Mouse (Mus musculus) granulocyte monocyte progenitor cell, adult 5-6 weeks (primary cell): ENCODE results near the gene Capza1. TPM values are rescaled to one million over a fixed set of nuclear protein-coding genes. Genes with fewer than 3 reads are reported as not detected.
"Not testable (repeated sequence)": the region's sequence is repeated elsewhere in the genome, so short reads cannot be mapped to it uniquely, and the experiment has no call there.

Experiments used
- ATAC-seq: replicated peaks from 2 replicates; pipeline ENCODE4 v1.8.0; 2016; ENCODE audit warnings: mild to moderate bottlenecking, moderate TSS enrichment, inconsistent platforms; ENCODE audit not compliant: poor library complexity, severe bottlenecking
- total RNA-seq, 2 experiments: library from RNA; stranded (forward) in 1 of 2; stranded (reverse) in 1 of 2; fragments of 200-712, 200-1000 nt in 1 of 2; fragments of >200 nt in 1 of 2; fragmentation: Nextera tagmentation in 1 of 2; gene quantifications; 2 replicates each; pipeline ENCODE4 v1.2.3; 2014 to 2017

The Capza1 gene
- total RNA-seq, 2 experiments from 2014 or later = 247 to 262 TPM

- peak; percentile 76 for ATAC-seq
These were observed 46.1 kb downstream of the Capza1 start, which contains the start of gene Mov10 for GRCm38 (mm10) chr3:104817991-104818748. Gene Mov10, minus strand, starts transcription at chr3:104818563.

GRCm38 (mm10) chr3:104817481-104817990 is 46.8 kb downstream of the Capza1 start:
- ATAC-seq = peak; percentile 39

GRCm38 (mm10) chr3:104816130-104816529 is 48.2 kb downstream of the Capza1 start:
- ATAC-seq = no peak

- ATAC-seq = no peak
These were observed 49.0 kb downstream of the Capza1 start for GRCm38 (mm10) chr3:104815346-104815745.

- ATAC-seq = no peak
These were observed 49.6 kb downstream of the Capza1 start for GRCm38 (mm10) chr3:104814746-104815145.

GRCm38 (mm10) chr3:104813227-104813626 is 51.1 kb downstream of the Capza1 start:
- ATAC-seq = not testable (repeated sequence)

GRCm38 (mm10) chr3:104812254-104812653 is 52.1 kb downstream of the Capza1 start:
- peak; percentile 58 for ATAC-seq

GRCm38 (mm10) chr3:104811752-104812151 is 52.6 kb downstream of the Capza1 start:
- ATAC-seq = no peak

GRCm38 (mm10) chr3:104805539-104805938 is 58.8 kb downstream of the Capza1 start:
- ATAC-seq = no peak

GRCm38 (mm10) chr3:104804312-104804711 is 60.0 kb downstream of the Capza1 start:
- no peak for ATAC-seq

- no peak for ATAC-seq
These were observed 62.8 kb downstream of the Capza1 start for GRCm38 (mm10) chr3:104801481-104801880.

- no peak for ATAC-seq
These were observed 63.6 kb downstream of the Capza1 start for GRCm38 (mm10) chr3:104800681-104801080.

- ATAC-seq = no peak
These were observed 67.7 kb downstream of the Capza1 start for GRCm38 (mm10) chr3:104796430-104797082.

GRCm38 (mm10) chr3:104795661-104796340 is 68.5 kb downstream of the Capza1 start:
- no peak for ATAC-seq

- no peak for ATAC-seq
These were observed 69.3 kb downstream of the Capza1 start for GRCm38 (mm10) chr3:104794953-104795470.

- peak; percentile 66 for ATAC-seq
These were observed 70.2 kb downstream of the Capza1 start for GRCm38 (mm10) chr3:104793871-104794828.

- no peak for ATAC-seq
These were observed 71.7 kb downstream of the Capza1 start for GRCm38 (mm10) chr3:104792360-104793270.

GRCm38 (mm10) chr3:104791671-104792070 is 72.6 kb downstream of the Capza1 start:
- ATAC-seq = no peak
